Mouse (Mus musculus): ENCODE measurements at regions not wholly inside any gene's neighbourhood (a gene's known extent, or its start where the extent isn't known, plus 50 kb on each side); places are given as distances from the start of the nearest gene placed in this dataset.

- Histone ChIP-seq H3K4me1 (ENCODE audit: control insufficient read depth, insufficient read depth, low read length) (0 out of 2 replicates have a peak, but pooled peaks cover 3% of the 10 kb centered on the region), H3K4me2 (replicated peaks; ENCODE audit: low read depth, low read length, severe bottlenecking) (no peak overlapping the region), H3K27me3 (ENCODE audit: control insufficient read depth, insufficient read depth, low read length) (no peaks in the 10 kb centered on the region), H3K9ac (ENCODE audit: low read depth, low read length, severe bottlenecking) (no peak overlapping the region), H3K9me3 (ENCODE audit: control insufficient read depth, low read length) (no peaks in the 10 kb centered on the region), H3K27ac (replicated peaks; ENCODE audit: low read depth, low read length) (no peak overlapping the region), H3K36me3 (ENCODE audit: control insufficient read depth, insufficient read depth, low read length) (no peaks in the 10 kb centered on the region), H3K4me3 (replicated peaks; ENCODE audit: low read length) (no peak overlapping the region)
- 60% methylated on average over 8 of the region's 8 CpGs for WGBS
- TF ChIP-seq POLR2A (IDR thresholded peaks at IDR 0.05; ENCODE audit: borderline replicate concordance, extremely low read depth, insufficient read depth, insufficient read length) = no peak
- ATAC-seq (ENCODE audit: low FRiP score, low read depth) (no peak), DNase-seq (ENCODE audit: low spot score) (no peak)
Measured at GRCm38 (mm10) chr3:40092765-40093368, 438.2 kb upstream of the Intu start.

- no peaks in the 10 kb centered on the region for H3K36me3 ChIP-seq (ENCODE audit: control insufficient read depth, insufficient read depth, low read length)
- no peak overlapping the region for H3K27ac ChIP-seq (replicated peaks; ENCODE audit: low read depth, low read length)
- no peak for ATAC-seq (ENCODE audit: low FRiP score, low read depth)
- no peak for TF ChIP-seq POLR2A (IDR thresholded peaks at IDR 0.05; ENCODE audit: borderline replicate concordance, extremely low read depth, insufficient read depth, insufficient read length)
- H3K27me3 ChIP-seq (ENCODE audit: control insufficient read depth, insufficient read depth, low read length) = no peaks in the 10 kb centered on the region
- H3K9ac ChIP-seq (ENCODE audit: low read depth, low read length, severe bottlenecking) = no peak overlapping the region
- H3K9me3 ChIP-seq (ENCODE audit: control insufficient read depth, low read length) = 0 out of 2 replicates have a peak, but pooled peaks cover 4% of the 10 kb centered on the region
- 61% methylated on average over 6 of the region's 6 CpGs for WGBS
- H3K4me1 ChIP-seq (ENCODE audit: control insufficient read depth, insufficient read depth, low read length) = 0 out of 2 replicates have a peak, but pooled peaks cover 3% of the 10 kb centered on the region
- DNase-seq (ENCODE audit: low spot score) = no peak
- H3K4me3 ChIP-seq (replicated peaks; ENCODE audit: low read length) = no peak overlapping the region
- no peak overlapping the region for H3K4me2 ChIP-seq (replicated peaks; ENCODE audit: low read depth, low read length, severe bottlenecking)
Measured at GRCm38 (mm10) chr3:40094040-40094439, 437.0 kb upstream of the Intu start.

- Histone ChIP-seq H3K9me3 (ENCODE audit: control insufficient read depth, low read length) (0 out of 2 replicates have a peak, but pooled peaks cover 4% of the 10 kb centered on the region), H3K4me1 (ENCODE audit: control insufficient read depth, insufficient read depth, low read length) (0 out of 2 replicates have a peak, but pooled peaks cover 3% of the 10 kb centered on the region), H3K4me2 (replicated peaks; ENCODE audit: low read depth, low read length, severe bottlenecking) (no peak overlapping the region), H3K9ac (ENCODE audit: low read depth, low read length, severe bottlenecking) (no peak overlapping the region), H3K27ac (replicated peaks; ENCODE audit: low read depth, low read length) (no peak overlapping the region), H3K27me3 (ENCODE audit: control insufficient read depth, insufficient read depth, low read length) (no peaks in the 10 kb centered on the region), H3K36me3 (ENCODE audit: control insufficient read depth, insufficient read depth, low read length) (no peaks in the 10 kb centered on the region), H3K4me3 (replicated peaks; ENCODE audit: low read length) (no peak overlapping the region)
- DNase-seq (ENCODE audit: low spot score) (no peak), ATAC-seq (ENCODE audit: low FRiP score, low read depth) (no peak)
- TF ChIP-seq POLR2A (IDR thresholded peaks at IDR 0.05; ENCODE audit: borderline replicate concordance, extremely low read depth, insufficient read depth, insufficient read length) = no peak
Measured at GRCm38 (mm10) chr3:40094701-40095100, 436.4 kb upstream of the Intu start.

GRCm38 (mm10) chr3:40102698-40103097 lies 428.4 kb upstream of the Intu start:
- Histone ChIP-seq H3K36me3 (ENCODE audit: control insufficient read depth, insufficient read depth, low read length) (no peaks in the 10 kb centered on the region), H3K4me3 (replicated peaks; ENCODE audit: low read length) (no peak overlapping the region), H3K27ac (replicated peaks; ENCODE audit: low read depth, low read length) (no peak overlapping the region), H3K9me3 (ENCODE audit: control insufficient read depth, low read length) (0 out of 2 replicates have a peak, but pooled peaks cover 4% of the 10 kb centered on the region), H3K9ac (ENCODE audit: low read depth, low read length, severe bottlenecking) (no peak overlapping the region), H3K4me2 (replicated peaks; ENCODE audit: low read depth, low read length, severe bottlenecking) (no peak overlapping the region), H3K27me3 (ENCODE audit: control insufficient read depth, insufficient read depth, low read length) (no peaks in the 10 kb centered on the region), H3K4me1 (ENCODE audit: control insufficient read depth, insufficient read depth, low read length) (no peaks in the 10 kb centered on the region)
- no peak for DNase-seq (ENCODE audit: low spot score)
- 81% methylated on average over 4 of the region's 4 CpGs for WGBS
- TF ChIP-seq POLR2A (IDR thresholded peaks at IDR 0.05; ENCODE audit: borderline replicate concordance, extremely low read depth, insufficient read depth, insufficient read length) = no peak
- no peak for ATAC-seq (ENCODE audit: low FRiP score, low read depth)

GRCm38 (mm10) chr3:40114811-40115210 lies 416.3 kb upstream of the Intu start:
- no peak for TF ChIP-seq POLR2A (IDR thresholded peaks at IDR 0.05; ENCODE audit: borderline replicate concordance, extremely low read depth, insufficient read depth, insufficient read length)
- no peaks in the 10 kb centered on the region for H3K27me3 ChIP-seq (ENCODE audit: control insufficient read depth, insufficient read depth, low read length)
- DNase-seq (ENCODE audit: low spot score) (no peak), ATAC-seq (ENCODE audit: low FRiP score, low read depth) (no peak)
- no peak overlapping the region for H3K4me2 ChIP-seq (replicated peaks; ENCODE audit: low read depth, low read length, severe bottlenecking)
- no peak overlapping the region for H3K4me3 ChIP-seq (replicated peaks; ENCODE audit: low read length)
- peaks cover 5% of the 10 kb centered on the region for H3K4me1 ChIP-seq (ENCODE audit: control insufficient read depth, insufficient read depth, low read length)
- H3K9me3 ChIP-seq (ENCODE audit: control insufficient read depth, low read length) = no peaks in the 10 kb centered on the region
- no peak overlapping the region for H3K27ac ChIP-seq (replicated peaks; ENCODE audit: low read depth, low read length)
- whole genome bisulfite sequencing = 59% methylated on average over 4 of the region's 4 CpGs
- H3K36me3 ChIP-seq (ENCODE audit: control insufficient read depth, insufficient read depth, low read length) = no peaks in the 10 kb centered on the region
- no peak overlapping the region for H3K9ac ChIP-seq (ENCODE audit: low read depth, low read length, severe bottlenecking)
